Mouse (Mus musculus) olfactory bulb, adult 2 months (tissue): Measurements from ENCODE around the gene Cars2.

ENCODE experiments used
- CTCF ChIP-seq: fragments of 200-500 bp; IDR thresholded peaks from 2 replicates; pipeline ENCODE4 v1.5.1; 2012; ENCODE audit warnings: low read depth, mild to moderate bottlenecking, low read length, moderate library complexity; ENCODE audit not compliant: insufficient read depth
- POLR2A ChIP-seq: fragments of 200-500 bp; IDR thresholded peaks from 2 replicates; pipeline ENCODE4 v1.6.1; 2012; ENCODE audit warnings: mild to moderate bottlenecking, low read depth, low read length, moderate library complexity; ENCODE audit not compliant: insufficient read depth

DNA sequence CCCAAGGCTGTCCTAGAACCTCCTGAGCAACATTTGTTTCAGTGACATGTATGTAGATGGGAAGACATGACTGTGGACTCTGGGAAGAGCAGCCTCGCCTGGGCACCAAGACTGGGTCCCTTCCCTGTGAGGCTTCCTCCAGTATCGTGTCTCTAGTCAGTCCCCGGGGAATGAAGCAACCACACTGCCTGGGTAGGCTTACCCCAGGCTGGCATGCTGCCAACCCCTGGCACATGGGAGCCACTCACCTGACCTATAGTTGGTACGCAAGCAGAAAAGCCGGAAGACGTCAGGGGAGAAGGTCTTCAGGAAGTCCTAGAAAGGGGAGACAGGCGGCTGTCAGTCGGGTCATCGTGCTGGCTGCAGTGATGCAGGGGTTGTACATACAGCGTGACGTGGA lies 31.9 kb downstream of the Cars2 start:
- TF ChIP-seq CTCF (no peak), POLR2A (no peak)
